ENCODE assay signal across 11 mouse cellular contexts in genomic region chr3:31459456-31459855, GRCm38 (mm10).
DNase-seq lines count a peak whose midpoint lies in the region; ATAC-seq and TF ChIP-seq lines count a peak whose summit lies in the region.
"Had no signal": no experiment of that assay in that cellular context is flagged by ENCODE, and none has a peak within 500 bp of the region (broad histone marks: within the 10 kb centered on the region; RNA-seq: fewer than 3 reads in every experiment).

No protein-coding gene starts in this region.

- H3K27me3 ChIP-seq in liver, adult 2 months (ENCODE audit: control insufficient read depth, insufficient read depth, low read length), result no peaks in the 10 kb centered on the region
- no peaks in the 10 kb centered on the region for H3K27me3 ChIP-seq in liver, embryonic 11.5 days (replicated peaks; ENCODE audit: control insufficient read depth, insufficient read depth, low read length)
- no peaks in the 10 kb centered on the region for H3K27me3 ChIP-seq in liver, embryonic 14.5 days (ENCODE audit: control insufficient read depth, insufficient read depth, low read length)
- no peaks in the 10 kb centered on the region for H3K27me3 ChIP-seq in stomach, postnatal 0 days (ENCODE audit: control insufficient read depth, insufficient read depth, low read length)
- H3K27me3 ChIP-seq: liver, embryonic 15.5 days; stomach, embryonic 15.5 days had no signal

- no peaks in the 10 kb centered on the region for H3K9me3 ChIP-seq in liver, embryonic 11.5 days (ENCODE audit: control insufficient read depth, low read length)
- H3K9me3 ChIP-seq in liver, embryonic 14.5 days (ENCODE audit: control insufficient read depth, low read length), result no peaks in the 10 kb centered on the region
- H3K9me3 ChIP-seq in stomach, postnatal 0 days (ENCODE audit: control insufficient read depth, low read length), result no peaks in the 10 kb centered on the region
- H3K9me3 ChIP-seq: liver, embryonic 15.5 days; stomach, embryonic 15.5 days had no signal

- no peak overlapping the region for H3K9ac ChIP-seq in liver, adult 2 months (ENCODE audit: low read depth, low read length)
- no peak overlapping the region for H3K9ac ChIP-seq in liver, embryonic 11.5 days (ENCODE audit: low read depth, low read length)
- H3K9ac ChIP-seq in liver, embryonic 14.5 days (replicated peaks), result no peak overlapping the region
- no peak overlapping the region for H3K9ac ChIP-seq in stomach, postnatal 0 days (ENCODE audit: low read length)
- H3K9ac ChIP-seq: liver, embryonic 15.5 days; stomach, embryonic 15.5 days had no signal

- H3K79me2 ChIP-seq in liver, adult 2 months (ENCODE audit: control insufficient read depth, insufficient read depth, low read length), result no peaks in the 10 kb centered on the region

- ATAC-seq in liver, embryonic 11.5 days (replicated peaks; ENCODE audit: low FRiP score), result no peak
- no peak for ATAC-seq in liver, embryonic 14.5 days (ENCODE audit: insufficient read depth)
- ATAC-seq in stomach, postnatal 0 days (ENCODE audit: low FRiP score, low TSS enrichment), result no peak
- ATAC-seq in activated CD4-positive, CD25-positive, alpha-beta regulatory T cell, adult 4 months, result no peak

- H3K4me1 ChIP-seq in liver, adult 2 months (ENCODE audit: control insufficient read depth, insufficient read depth, low read length), result no peaks in the 10 kb centered on the region
- no peaks in the 10 kb centered on the region for H3K4me1 ChIP-seq in liver, embryonic 11.5 days (replicated peaks; ENCODE audit: control insufficient read depth, insufficient read depth, low read length)
- H3K4me1 ChIP-seq in liver, embryonic 14.5 days (replicated peaks; ENCODE audit: control insufficient read depth in 2 of 2, insufficient read depth in 2 of 2, low read length in 1 of 2), result no peaks in the 10 kb centered on the region
- H3K4me1 ChIP-seq in stomach, postnatal 0 days (replicated peaks; ENCODE audit: control insufficient read depth, insufficient read depth), result no peaks in the 10 kb centered on the region
- H3K4me1 ChIP-seq: liver, embryonic 15.5 days; stomach, embryonic 15.5 days had no signal

- WGBS in liver, adult 2 months, result 48% methylated on average over 5 of the region's 5 CpGs
- WGBS in liver, embryonic 11.5 days, result 52% methylated on average over 5 of the region's 5 CpGs
- 36% methylated on average over 5 of the region's 5 CpGs for WGBS in liver, embryonic 14.5 days (ENCODE audit: insufficient replicate concordance)
- 54% methylated on average over 5 of the region's 5 CpGs for WGBS in stomach, postnatal 0 days

- peak; percentile 40; the same call in 1 of the 2 replicates for TF ChIP-seq CTCF in liver, adult 2 months (IDR thresholded peaks at IDR 0.05; ENCODE audit: low read depth, low read length)
- peak; percentile 57 for TF ChIP-seq CTCF in liver, embryonic 14.5 days (IDR thresholded peaks at IDR 0.05; ENCODE audit: low read depth)
- peak; percentile 64 for TF ChIP-seq CTCF in stomach, postnatal 0 days (IDR thresholded peaks at IDR 0.05; ENCODE audit: low read depth)

- no peak for TF ChIP-seq EP300 in liver, embryonic 14.5 days (IDR thresholded peaks at IDR 0.05; ENCODE audit: low read depth)
- no peak for TF ChIP-seq EP300 in stomach, postnatal 0 days (optimal IDR thresholded peaks at IDR 0.05)

- H3K4me3 ChIP-seq in liver, adult 2 months (ENCODE audit: insufficient read depth, low read depth, low read length), result no peak overlapping the region
- H3K4me3 ChIP-seq in liver, embryonic 11.5 days (ENCODE audit: low read depth, low read length), result no peak overlapping the region
- H3K4me3 ChIP-seq in liver, embryonic 14.5 days (ENCODE audit: insufficient read depth in 1 of 2, low read depth in 2 of 2, low read length in 2 of 2), result no peak overlapping the region
- H3K4me3 ChIP-seq in stomach, postnatal 0 days (ENCODE audit: low read depth, low read length), result no peak overlapping the region
- H3K4me3 ChIP-seq: erythroblast, embryonic 14.5 days; liver, embryonic 15.5 days; stomach, embryonic 15.5 days had no signal

- H3K36me3 ChIP-seq in liver, adult 2 months (ENCODE audit: control insufficient read depth, insufficient read depth, low read length), result no peaks in the 10 kb centered on the region
- H3K36me3 ChIP-seq in liver, embryonic 11.5 days (ENCODE audit: control insufficient read depth, insufficient read depth, low read length), result no peaks in the 10 kb centered on the region
- no peaks in the 10 kb centered on the region for H3K36me3 ChIP-seq in liver, embryonic 14.5 days (replicated peaks; ENCODE audit: control insufficient read depth, insufficient read depth, low read depth)
- no peaks in the 10 kb centered on the region for H3K36me3 ChIP-seq in stomach, postnatal 0 days (ENCODE audit: control insufficient read depth, insufficient read depth, low read length)
- H3K36me3 ChIP-seq: liver, embryonic 15.5 days; stomach, embryonic 15.5 days had no signal

- no peak overlapping the region for H3K4me2 ChIP-seq in liver, embryonic 11.5 days
- H3K4me2 ChIP-seq in liver, embryonic 14.5 days (ENCODE audit: low read depth), result no peak overlapping the region
- no peak overlapping the region for H3K4me2 ChIP-seq in stomach, postnatal 0 days (replicated peaks; ENCODE audit: low read depth)
- H3K4me2 ChIP-seq: liver, embryonic 15.5 days; stomach, embryonic 15.5 days had no signal

- TF ChIP-seq POLR2A in liver, adult 2 months (IDR thresholded peaks at IDR 0.05; ENCODE audit: extremely low read depth, insufficient read depth, low read length), result no peak

- no peak overlapping the region for H3K27ac ChIP-seq in liver, adult 2 months (replicated peaks; ENCODE audit: insufficient read depth, low read depth, low read length)
- H3K27ac ChIP-seq in liver, embryonic 11.5 days (ENCODE audit: low read depth, low read length), result no peak overlapping the region
- H3K27ac ChIP-seq in liver, embryonic 14.5 days, result no peak overlapping the region
- no peak overlapping the region for H3K27ac ChIP-seq in stomach, postnatal 0 days (replicated peaks)
- H3K27ac ChIP-seq: liver, embryonic 15.5 days; stomach, embryonic 15.5 days had no signal

- no peak for DNase-seq in liver, adult 2 months (ENCODE audit: extremely low read depth, low read depth, low spot score)
- no peak for DNase-seq in liver, embryonic 11.5 days (ENCODE audit: low spot score)
- peak; percentile 34 to 57 for DNase-seq in adrenal gland, adult (ENCODE audit: inconsistent age in 2 of 2, low spot score in 1 of 2)
- peak; percentile 36 for DNase-seq in cerebellum, adult 9-11 months
- peak; percentile 19 to 44 for DNase-seq in gastrocnemius, postnatal 4 days (ENCODE audit: low spot score in 2 of 2)
- DNase-seq in liver, embryonic 14.5 days (ENCODE audit: low read depth in 3 of 3, low spot score in 3 of 3), result no peak
- DNase-seq in stomach, postnatal 0 days (ENCODE audit: low spot score), result peak; percentile 27

Comparison
In these comparisons a context has a peak if more than half of its experiments do, and no peak if none do; other contexts are left out.
1. DNase-seq: peak in adrenal gland, adult (2 of 2), cerebellum, adult 9-11 months (single experiment), gastrocnemius, postnatal 4 days (2 of 2) and stomach, postnatal 0 days (single experiment); none in liver, adult 2 months (single experiment), liver, embryonic 11.5 days (single experiment) and liver, embryonic 14.5 days (0 of 3).
2. Peak in every context shown above with its lines, with median percentiles within 50 percentile points of each other: CTCF ChIP-seq.